Mouse (Mus musculus) spleen, postnatal 14 days (tissue): ENCODE data around the gene Tcf12.

Source experiments
- DNase-seq, 2 experiments: peaks; one replicate each; pipeline ENCODE4 v3.0.0; 2021 to 2022; ENCODE audit warnings: low spot score in 2 of 2

Tcf12 gene

DNA sequence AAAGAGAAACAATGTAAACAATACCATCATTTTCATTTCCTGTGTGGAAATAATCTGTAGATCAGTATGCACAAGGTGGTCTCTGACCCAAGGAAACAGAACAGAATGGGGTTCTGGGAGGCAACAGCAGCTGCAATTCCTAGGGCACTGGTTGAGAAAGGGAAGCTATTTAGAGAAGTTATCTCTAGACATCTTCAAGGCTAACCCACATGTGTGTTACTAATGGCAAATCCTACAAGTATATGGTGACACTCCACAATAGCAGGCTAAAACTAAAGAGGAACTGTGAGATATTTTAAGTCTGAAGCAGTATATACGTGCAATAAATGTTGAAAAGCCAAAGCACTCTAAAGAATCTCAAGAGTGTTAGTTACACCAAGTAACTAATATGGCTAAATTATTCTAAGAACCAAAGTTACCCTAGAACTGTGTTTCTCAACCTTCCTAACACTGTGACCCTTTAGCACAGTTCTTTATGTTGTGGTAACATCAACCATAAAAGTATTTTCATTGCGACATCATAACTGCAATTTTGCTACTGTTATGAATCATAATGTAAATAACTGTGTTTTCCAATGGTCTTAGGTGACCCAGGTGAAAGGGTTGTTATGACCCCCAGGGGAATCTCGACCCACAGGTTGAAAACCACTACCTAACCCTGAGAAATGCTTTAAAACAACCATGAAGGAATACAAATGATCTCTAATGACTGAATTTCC is 22.6 kb downstream of the Tcf12 start:
- DNase-seq: no peak

DNA sequence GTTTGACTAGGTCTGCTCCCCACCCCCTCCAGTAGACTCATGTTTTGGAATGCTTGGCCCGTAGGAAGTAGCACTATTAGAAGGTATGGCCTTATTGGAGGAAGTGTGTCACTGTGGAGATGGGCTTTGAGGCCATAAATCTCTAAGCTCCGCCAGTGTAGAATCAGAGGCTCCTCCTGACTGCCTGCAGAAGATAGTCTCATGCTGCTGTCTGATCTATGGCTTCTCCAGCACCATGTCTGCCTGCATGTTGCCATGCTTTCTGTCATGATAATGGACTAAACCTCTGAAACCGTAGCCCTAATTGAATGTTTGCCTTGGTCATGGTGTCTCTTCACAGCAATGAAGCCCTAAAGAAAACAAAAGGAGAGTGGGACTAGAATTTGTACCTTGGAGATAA is 26.7 kb downstream of the Tcf12 start:
- DNase-seq: no peak

GRCm38 (mm10) chr9:72084131-72084530 is 27.5 kb downstream of the Tcf12 start:
- DNase-seq: no peak

DNA sequence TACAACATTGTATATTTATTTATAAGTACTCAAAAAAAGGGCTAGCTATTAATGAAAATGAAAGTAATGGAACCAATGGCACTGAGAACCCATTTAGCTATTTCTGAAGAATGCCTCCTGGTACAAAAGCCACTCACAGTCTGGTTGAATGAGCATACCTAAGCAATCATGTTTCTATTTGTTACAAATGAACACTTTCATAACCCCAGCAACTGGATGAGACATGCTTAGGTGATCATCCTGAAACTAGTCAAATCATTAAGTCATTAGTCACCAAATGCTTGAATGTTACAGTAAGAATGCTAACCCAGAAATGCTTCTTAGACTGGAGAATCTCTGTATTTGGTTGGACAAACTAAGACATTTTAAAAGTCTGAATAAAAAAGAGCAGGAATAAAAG is 35.5 kb downstream of the Tcf12 start:
- no peak for DNase-seq

- no peak for DNase-seq
These were observed 45.5 kb downstream of the Tcf12 start for GRCm38 (mm10) chr9:72066151-72066550.

DNA sequence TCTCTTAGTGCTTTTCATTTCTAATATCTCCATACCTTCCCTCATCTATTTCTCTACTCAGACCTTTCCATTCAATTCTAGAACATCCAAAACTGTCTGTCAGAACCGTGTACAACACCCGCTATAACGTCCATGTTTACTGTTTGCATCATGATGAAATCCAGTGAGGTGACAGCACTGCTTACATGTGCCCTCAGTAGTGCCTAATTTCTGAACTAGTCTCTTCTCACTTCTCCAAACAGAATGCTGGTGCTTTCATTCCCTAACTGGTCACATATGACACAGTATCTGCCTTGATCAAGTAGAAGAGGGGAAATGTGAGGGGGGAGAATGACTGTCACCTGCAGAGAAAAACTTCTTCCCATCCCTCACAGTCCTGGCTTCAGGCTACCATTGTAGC is 58.5 kb downstream of the Tcf12 start:
- DNase-seq: no peak

- no peak for DNase-seq
These were observed 71.5 kb downstream of the Tcf12 start for GRCm38 (mm10) chr9:72040156-72040555.

DNA sequence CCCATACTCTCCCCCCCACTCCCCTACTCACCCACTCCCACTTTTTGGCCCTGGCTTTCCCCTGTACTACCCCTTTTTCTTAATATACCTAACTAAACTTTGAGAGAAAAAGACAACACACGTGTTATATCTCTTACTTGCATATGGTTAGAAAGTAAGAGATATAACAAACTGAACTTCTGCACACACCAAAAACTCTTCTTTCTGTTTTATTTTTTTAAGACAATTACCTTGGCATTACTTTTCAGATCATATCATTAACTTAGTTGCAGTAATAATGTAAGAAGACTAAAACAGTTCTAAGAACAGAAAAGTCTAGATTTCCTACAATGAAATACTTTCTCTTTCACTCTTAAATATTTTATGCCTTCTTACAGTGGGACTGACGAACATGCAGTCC is 72.3 kb downstream of the Tcf12 start:
- no peak for DNase-seq

GRCm38 (mm10) chr9:72037059-72037516 is 74.6 kb downstream of the Tcf12 start:
- DNase-seq: no peak

GRCm38 (mm10) chr9:72036257-72036656 is 75.4 kb downstream of the Tcf12 start:
- DNase-seq: no peak

- DNase-seq: no peak
These were observed 78.4 kb downstream of the Tcf12 start for GRCm38 (mm10) chr9:72033271-72033670.

DNA sequence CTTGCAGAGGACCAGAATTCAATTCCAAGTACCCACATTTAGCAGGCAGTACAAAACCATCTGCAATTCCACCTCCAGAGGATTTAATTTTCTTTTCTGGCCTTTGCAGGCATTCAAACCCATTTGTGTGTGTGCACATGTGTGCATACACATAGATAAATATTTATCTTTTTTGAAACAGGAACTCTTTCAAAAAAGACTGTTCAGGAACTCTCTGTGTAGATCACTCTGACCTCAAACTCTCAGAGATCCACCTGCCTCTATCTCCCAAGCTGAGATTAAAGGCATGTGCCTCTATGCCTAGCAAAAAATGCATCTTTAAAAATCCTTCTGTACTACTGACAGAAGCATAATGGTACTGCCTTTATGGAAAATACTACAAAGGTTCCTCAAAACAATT is 81.4 kb downstream of the Tcf12 start:
- no peak for DNase-seq

DNA sequence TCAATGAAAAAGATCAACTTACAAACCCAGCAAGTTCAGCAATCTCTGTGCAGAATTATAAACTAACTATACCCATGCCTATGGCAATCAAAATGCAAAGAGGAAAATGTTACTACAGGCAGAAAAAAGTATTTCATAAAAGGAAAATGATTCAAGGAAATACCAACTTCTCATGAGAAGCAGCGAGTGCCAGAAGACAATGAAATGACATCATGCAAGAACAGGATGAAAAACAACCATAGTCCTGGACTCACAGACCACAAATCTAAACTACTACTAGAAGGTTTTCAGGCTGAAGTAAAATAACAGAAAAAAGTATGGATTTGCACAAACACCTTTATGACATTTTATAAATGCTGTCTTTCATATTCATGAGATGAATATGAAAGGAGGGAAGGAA is 82.1 kb downstream of the Tcf12 start:
- no peak for DNase-seq

DNA sequence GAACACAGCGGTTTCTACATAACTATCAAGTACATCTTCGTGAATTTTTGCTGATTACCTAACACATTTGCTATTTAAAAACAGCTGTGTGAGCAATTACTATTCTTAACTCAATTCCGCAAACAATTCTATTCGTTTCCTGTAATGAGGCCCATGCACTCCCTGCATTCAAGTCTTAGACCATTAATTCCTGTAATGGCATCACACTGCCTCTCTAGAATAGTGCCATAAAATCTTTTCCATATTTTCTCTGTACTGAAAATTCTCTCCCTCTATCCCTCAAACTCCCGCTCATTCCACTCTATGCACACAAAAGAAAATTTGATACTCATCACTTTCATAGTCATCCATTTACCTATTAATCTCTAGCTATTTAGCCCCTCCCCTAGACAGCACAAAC is 88.4 kb downstream of the Tcf12 start:
- DNase-seq: no peak

- no peak for DNase-seq
These were observed 90.2 kb downstream of the Tcf12 start for GRCm38 (mm10) chr9:72021512-72021911.

GRCm38 (mm10) chr9:72016021-72016420 is 95.7 kb downstream of the Tcf12 start:
- DNase-seq: no peak

DNA sequence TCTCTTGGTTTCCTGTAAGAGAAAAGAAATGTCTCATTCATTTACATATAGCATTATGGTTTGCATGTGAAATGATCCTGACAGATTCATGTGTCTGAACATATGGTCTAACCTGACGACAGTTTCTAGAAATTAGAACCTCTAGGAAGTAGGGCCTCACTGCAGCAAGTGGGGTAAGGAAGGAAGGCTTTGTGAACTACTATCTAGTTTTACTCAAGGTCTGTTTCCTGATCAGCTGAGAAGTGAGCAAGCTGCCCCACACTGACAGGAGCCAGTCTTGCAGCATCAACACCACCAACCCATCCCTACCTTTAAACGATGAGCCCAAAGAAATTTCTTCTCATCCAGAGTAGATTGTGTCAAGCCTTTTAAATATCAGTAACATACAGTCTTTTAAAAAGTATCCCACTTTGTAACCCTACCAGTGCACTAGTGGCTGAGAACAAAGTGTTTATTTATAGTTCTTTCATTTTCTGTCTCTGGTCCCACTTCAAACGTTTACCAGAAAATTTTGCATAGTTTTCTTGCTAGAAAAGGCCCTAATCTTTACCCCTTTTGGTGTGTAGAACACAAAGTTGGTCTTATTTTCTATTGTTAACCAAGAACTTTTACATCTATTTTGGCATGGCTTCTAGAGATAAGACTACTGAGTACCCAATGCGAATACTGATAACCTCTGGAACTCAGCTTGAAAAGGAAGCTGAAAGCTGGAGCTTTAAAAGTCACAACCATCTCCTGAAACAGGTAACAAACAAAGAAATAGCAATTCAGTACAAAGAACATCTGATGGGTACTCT is 96.9 kb downstream of the Tcf12 start:
- DNase-seq: no peak

GRCm38 (mm10) chr9:72013541-72013940 is 98.1 kb downstream of the Tcf12 start:
- DNase-seq: no peak

GRCm38 (mm10) chr9:72008634-72009033 is 103.0 kb downstream of the Tcf12 start:
- DNase-seq: no peak

- DNase-seq: no peak
These were observed 120.5 kb downstream of the Tcf12 start for GRCm38 (mm10) chr9:71991147-71991546.

DNA sequence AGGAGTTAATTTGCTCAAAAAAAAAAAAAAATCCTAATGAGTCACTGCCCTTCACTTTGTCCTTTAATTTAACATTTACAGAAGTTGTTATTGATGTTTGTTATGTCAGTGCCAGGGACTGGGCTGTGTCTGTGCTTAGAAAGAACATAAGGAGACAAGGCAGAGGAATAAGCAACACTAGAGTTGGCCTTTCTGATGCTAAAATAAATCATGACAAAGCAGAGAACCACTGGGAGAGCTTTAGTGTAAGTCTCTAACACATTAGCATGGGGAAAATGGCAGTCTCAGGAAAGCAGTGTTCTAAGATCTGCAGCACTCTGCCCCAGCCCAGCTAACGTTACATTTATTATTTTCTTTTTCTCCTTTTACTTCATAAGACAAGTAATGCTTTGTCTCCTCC is 121.3 kb downstream of the Tcf12 start:
- DNase-seq: no peak

DNA sequence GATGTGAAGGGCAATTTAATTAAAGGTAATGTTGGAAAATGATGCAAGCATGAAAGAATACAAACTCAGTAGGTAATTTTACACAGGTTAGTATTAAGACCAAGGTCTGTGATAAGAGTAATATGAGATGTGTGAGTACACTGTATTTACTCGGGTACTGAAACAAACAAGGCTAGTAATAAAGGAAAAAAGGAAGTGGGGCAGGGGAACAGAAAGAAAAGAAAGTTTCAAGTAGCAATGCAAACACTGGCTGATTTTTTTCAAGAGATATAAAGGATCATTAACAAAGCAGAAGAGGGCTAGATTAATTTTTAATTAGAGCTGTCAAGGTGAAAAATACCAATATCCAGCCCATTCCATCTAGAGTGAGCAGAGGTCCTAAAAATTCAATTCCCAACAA is 122.0 kb downstream of the Tcf12 start:
- DNase-seq: no peak

DNA sequence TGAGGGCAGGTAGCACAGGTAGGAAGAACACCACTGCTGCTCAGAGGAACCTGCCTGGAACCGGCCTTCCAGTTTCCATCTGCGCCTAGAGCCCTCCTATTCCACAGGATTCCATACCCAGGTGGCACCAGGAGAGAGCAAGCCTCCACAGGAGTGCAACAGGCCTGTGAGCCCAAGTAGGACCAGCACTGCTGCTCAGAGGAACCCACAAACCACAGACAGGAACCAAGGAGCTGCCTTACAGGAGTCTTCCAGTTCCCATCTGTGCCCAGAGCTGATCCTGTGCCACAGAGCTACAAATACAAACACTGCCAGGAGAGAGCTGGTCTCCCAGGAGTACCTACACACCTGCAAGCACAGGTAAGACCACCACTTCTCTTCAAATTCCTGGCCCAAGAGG is 125.0 kb downstream of the Tcf12 start:
- DNase-seq: no peak
